Mouse (Mus musculus) G1E (cell line): ENCODE data around the gene Gm26965.

ENCODE experiments used
- CTCF ChIP-seq: IDR thresholded peaks from 2 replicates; pipeline ENCODE4 v1.5.1; 2012; ENCODE audit warnings: low read depth, low read length, inconsistent platforms, mixed read lengths
- GATA1 ChIP-seq: IDR thresholded peaks from 2 replicates; pipeline ENCODE4 v1.6.1; 2012; ENCODE audit warnings: borderline replicate concordance, low read length, inconsistent platforms, mixed read lengths

DNA sequence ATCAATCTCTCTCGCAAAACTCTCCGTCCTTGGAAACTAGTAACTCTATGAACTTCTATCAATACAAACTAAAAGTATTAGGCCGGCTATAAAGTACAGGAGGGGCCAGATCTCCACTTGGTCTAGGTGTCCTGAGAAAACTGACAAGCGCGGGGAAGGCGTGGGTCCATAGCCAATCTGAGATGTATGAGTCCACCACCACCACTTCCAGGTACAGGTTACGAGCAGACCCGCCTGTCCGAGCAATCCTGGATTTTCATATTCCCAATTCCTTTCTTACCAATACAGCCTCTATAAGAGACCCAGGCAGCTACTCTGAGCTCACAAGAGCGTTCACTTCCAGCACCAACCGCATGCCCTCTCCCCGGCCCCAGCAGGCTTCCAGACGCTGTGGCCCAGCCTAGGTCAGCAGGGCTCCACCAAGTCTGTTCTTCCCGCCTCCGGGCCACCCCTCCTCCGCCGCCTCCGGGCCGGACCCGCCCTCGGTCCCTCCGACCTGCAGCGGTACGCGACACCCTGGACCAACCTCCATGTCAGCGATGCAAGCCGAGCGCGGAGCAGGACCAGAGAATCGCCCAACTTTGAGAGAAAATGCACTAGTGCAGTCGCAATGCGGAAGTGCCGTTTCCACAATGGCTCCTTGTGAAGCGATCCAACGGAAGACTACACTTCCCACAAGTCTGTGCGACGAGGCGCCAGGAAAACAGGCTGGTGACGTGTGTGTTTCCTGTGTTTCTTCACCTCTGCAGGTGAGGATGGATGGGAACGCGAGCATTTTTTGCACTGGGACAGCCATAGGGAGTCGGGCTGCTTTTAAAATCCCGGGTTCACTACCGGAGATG lies 26.8 kb upstream of the Gm26965 start:
- TF ChIP-seq GATA1 (no peak), CTCF (no peak)
